Mouse (Mus musculus) heart, adult 9 months (tissue): ENCODE measurements around the gene Pum3.
"Not testable (repeated sequence)": the region's sequence is repeated elsewhere in the genome, so short reads cannot be mapped to it uniquely, and the experiment has no call there.

Source experiments
- DNase-seq, 2 experiments: peaks; one replicate each; pipeline ENCODE4 v3.0.0; 2022; ENCODE audit warnings: low spot score in 2 of 2

Pum3 gene

GRCm38 (mm10) chr19:27394341-27394990 is 35.2 kb downstream of the Pum3 start:
- DNase-seq = no peak

GRCm38 (mm10) chr19:27392431-27392830 is 37.2 kb downstream of the Pum3 start:
- no peak for DNase-seq

- DNase-seq = no peak
Observed at GRCm38 (mm10) chr19:27391344-27391743, 38.3 kb downstream of the Pum3 start.

- not testable (repeated sequence) for DNase-seq
Observed at GRCm38 (mm10) chr19:27389566-27389965, 40.1 kb downstream of the Pum3 start.

- DNase-seq = no peak
Observed at GRCm38 (mm10) chr19:27385304-27385703, 44.3 kb downstream of the Pum3 start.

- no peak for DNase-seq
Observed at GRCm38 (mm10) chr19:27383266-27383665, 46.4 kb downstream of the Pum3 start.

GRCm38 (mm10) chr19:27382131-27382530 is 47.5 kb downstream of the Pum3 start:
- no peak for DNase-seq

- no peak for DNase-seq
Observed at GRCm38 (mm10) chr19:27379712-27380401, 49.8 kb downstream of the Pum3 start.

- no peak for DNase-seq
Observed at GRCm38 (mm10) chr19:27370784-27371183, 58.8 kb downstream of the Pum3 start.

GRCm38 (mm10) chr19:27370174-27370573 is 59.5 kb downstream of the Pum3 start:
- DNase-seq = no peak

- DNase-seq = no peak
Observed at GRCm38 (mm10) chr19:27369461-27370135, 60.0 kb downstream of the Pum3 start.

GRCm38 (mm10) chr19:27366113-27366746 is 63.4 kb downstream of the Pum3 start:
- DNase-seq = no peak

- DNase-seq = peak; percentile 56 to 76
Observed at GRCm38 (mm10) chr19:27364521-27364931, 65.1 kb downstream of the Pum3 start.

- DNase-seq = no peak
Observed at GRCm38 (mm10) chr19:27363891-27364290, 65.7 kb downstream of the Pum3 start.

GRCm38 (mm10) chr19:27360381-27360780 is 69.2 kb downstream of the Pum3 start:
- no peak for DNase-seq

GRCm38 (mm10) chr19:27351700-27352099 is 77.9 kb downstream of the Pum3 start:
- DNase-seq = peak in 1 of 2 experiments; percentile 17

GRCm38 (mm10) chr19:27346501-27346900 is 83.1 kb downstream of the Pum3 start:
- DNase-seq = no peak
